Mouse (Mus musculus) spleen, adult 12 weeks (tissue): ENCODE results near the gene Olfr667.
"Not testable (repeated sequence)": the region's sequence is repeated elsewhere in the genome, so short reads cannot be mapped to it uniquely, and the experiment has no call there.

Source experiments
- DNase-seq: peaks from one replicate; pipeline ENCODE4 v3.0.0; 2022; ENCODE audit warnings: low spot score

The Olfr667 gene

GRCm38 (mm10) chr7:104921382-104921781 lies at the start of gene Olfr667:
Olfr667 (minus strand) TSS chr7:104921482.
- DNase-seq, result no peak

- no peak for DNase-seq
Measured at GRCm38 (mm10) chr7:104962520-104962919, 41.2 kb upstream of the Olfr667 start, which contains the start of gene Olfr670. Olfr670 (minus strand) TSS chr7:104962620.

GRCm38 (mm10) chr7:104950234-104950633 lies 29.0 kb upstream of the Olfr667 start:
- not testable (repeated sequence) for DNase-seq

- DNase-seq, result no peak
Measured at GRCm38 (mm10) chr7:104933940-104934339, 12.7 kb upstream of the Olfr667 start, which contains the start of gene Olfr669. Olfr669 (plus strand) TSS chr7:104934240.

- DNase-seq, result no peak
Measured at GRCm38 (mm10) chr7:104927957-104928356, 6.7 kb upstream of the Olfr667 start, which contains the start of gene Olfr668. Olfr668 (minus strand) TSS chr7:104928057.

GRCm38 (mm10) chr7:104895852-104896251 lies 25.4 kb downstream of the Olfr667 start, which contains the start of gene Olfr666:
Olfr666 (minus strand) TSS chr7:104895952.
- DNase-seq, result no peak

GRCm38 (mm10) chr7:104877731-104878130 lies 43.6 kb downstream of the Olfr667 start, which contains the start of gene Olfr665:
Olfr665 (plus strand) TSS chr7:104878031.
- DNase-seq, result no peak
